Mouse (Mus musculus) small intestine, adult 2 months (tissue): ENCODE measurements at regions not wholly inside any gene's neighbourhood (a gene's known extent, or its start where the extent isn't known, plus 50 kb on each side); places are given as distances from the start of the nearest gene placed in this dataset.

Experiments used
- CTCF ChIP-seq: fragments of 200-500 bp; IDR thresholded peaks from 2 replicates; pipeline ENCODE4 v1.5.1; 2012; ENCODE audit warnings: low read depth, mild to moderate bottlenecking, control low read depth, inconsistent platforms, low read length, moderate library complexity, mixed read lengths; ENCODE audit not compliant: insufficient replicate concordance, insufficient read length; ENCODE audit errors: extremely low read depth
- POLR2A ChIP-seq: fragments of 200-500 bp; IDR thresholded peaks from 2 replicates; pipeline ENCODE4 v1.6.1; 2012; ENCODE audit warnings: low read depth, mild to moderate bottlenecking, control low read depth, inconsistent platforms, low read length, moderate library complexity

- TF ChIP-seq CTCF (no peak), POLR2A (no peak)
These were observed 168.3 kb upstream of the Ubr2 start for GRCm38 (mm10) chr17:47178705-47179104.
